Mouse (Mus musculus) embryonic fibroblast, embryonic 13.5 days (primary cell): ENCODE data around the gene Arhgap31.

Source experiments
- CTCF ChIP-seq: IDR thresholded peaks from 2 replicates; pipeline ENCODE4 v1.5.1; 2011; ENCODE audit warnings: mild to moderate bottlenecking, control low read depth, low read length, moderate library complexity, borderline replicate concordance; ENCODE audit not compliant: insufficient read depth
- POLR2A ChIP-seq: IDR thresholded peaks from 2 replicates; pipeline ENCODE4 v1.6.1; 2011; ENCODE audit warnings: low read depth, mild to moderate bottlenecking, control low read depth, low read length, moderate library complexity

- TF ChIP-seq CTCF (no peak), POLR2A (no peak)
These were observed 87.7 kb downstream of the Arhgap31 start for GRCm38 (mm10) chr16:38625411-38625810.
